ENCODE assay signal across 8 mouse cellular contexts in genomic region chr7:130173914-130174313, GRCm38 (mm10).
A peak's percentile ranks its signal among the peaks of the same experiment; 100 is the strongest.
DNase-seq lines count a peak whose midpoint lies in the region; ATAC-seq and TF ChIP-seq lines count a peak whose summit lies in the region.
"Had no signal": no experiment of that assay in that cellular context is flagged by ENCODE, and none has a peak within 500 bp of the region (broad histone marks: within the 10 kb centered on the region; RNA-seq: fewer than 3 reads in every experiment).

No protein-coding gene starts in this region.

- H3K36me3 ChIP-seq in hindbrain, postnatal 0 days (ENCODE audit: insufficient read depth, low read length) = peaks cover 7% of the 10 kb centered on the region; the same call in 1 of the 2 replicates
- peaks cover 16% of the 10 kb centered on the region; the same call in 1 of the 2 replicates for H3K36me3 ChIP-seq in hindbrain, embryonic 13.5 days
- H3K36me3 ChIP-seq in lung, embryonic 16.5 days (ENCODE audit: control insufficient read depth, insufficient read depth, low read length) = peaks cover 46% of the 10 kb centered on the region
- H3K36me3 ChIP-seq in midbrain, embryonic 15.5 days (replicated peaks) = 0 out of 2 replicates have a peak, but pooled peaks cover 2% of the 10 kb centered on the region

- peak; percentile 23 for DNase-seq in hindbrain, postnatal 0 days (ENCODE audit: low spot score)
- peak; percentile 60 for DNase-seq in 3T3-L1 (ENCODE audit: low read depth, low spot score)
- peak; percentile 76 for DNase-seq in adrenal gland, adult 8-10 months
- DNase-seq in thymus, postnatal 0 days (ENCODE audit: low spot score) = no peak

- H3K4me2 ChIP-seq in hindbrain, postnatal 0 days (ENCODE audit: low read depth, low read length) = no peak overlapping the region
- no peak overlapping the region for H3K4me2 ChIP-seq in hindbrain, embryonic 13.5 days
- H3K4me2 ChIP-seq in lung, embryonic 16.5 days (ENCODE audit: low read depth, low read length) = no peak overlapping the region
- H3K4me2 ChIP-seq in midbrain, embryonic 15.5 days = no peak overlapping the region
- H3K4me2 ChIP-seq: limb, embryonic 13.5 days had no signal

- 64% methylated on average over 5 of the region's 5 CpGs for WGBS in hindbrain, postnatal 0 days
- 77% methylated on average over 5 of the region's 5 CpGs for WGBS in hindbrain, embryonic 13.5 days
- WGBS in lung, embryonic 16.5 days = 35% methylated on average over 5 of the region's 5 CpGs
- 85% methylated on average over 5 of the region's 5 CpGs for WGBS in midbrain, embryonic 15.5 days

- H3K27me3 ChIP-seq in hindbrain, postnatal 0 days (ENCODE audit: insufficient read depth, low read length) = no peaks in the 10 kb centered on the region
- H3K27me3 ChIP-seq in hindbrain, embryonic 13.5 days = 0 out of 2 replicates have a peak, but pooled peaks cover 4% of the 10 kb centered on the region
- no peaks in the 10 kb centered on the region for H3K27me3 ChIP-seq in lung, embryonic 16.5 days (ENCODE audit: control insufficient read depth, insufficient read depth, low read depth, low read length)
- peaks cover 3% of the 10 kb centered on the region; the same call in 1 of the 2 replicates for H3K27me3 ChIP-seq in midbrain, embryonic 15.5 days (replicated peaks)
- H3K27me3 ChIP-seq: limb, embryonic 13.5 days had no signal

- H3K4me1 ChIP-seq in hindbrain, postnatal 0 days (ENCODE audit: insufficient read depth, low read length) = no peaks in the 10 kb centered on the region; the same call in 1 of the 2 replicates
- 0 out of 2 replicates have a peak, but pooled peaks cover 9% of the 10 kb centered on the region for H3K4me1 ChIP-seq in hindbrain, embryonic 13.5 days (replicated peaks)
- H3K4me1 ChIP-seq in lung, embryonic 16.5 days (replicated peaks; ENCODE audit: control insufficient read depth, insufficient read depth, low read length) = peaks cover 41% of the 10 kb centered on the region
- H3K4me1 ChIP-seq in midbrain, embryonic 15.5 days = no peaks in the 10 kb centered on the region

- H3K9ac ChIP-seq in hindbrain, postnatal 0 days (replicated peaks; ENCODE audit: low read length) = no peak overlapping the region
- H3K9ac ChIP-seq in hindbrain, embryonic 13.5 days = no peak overlapping the region
- no peak overlapping the region for H3K9ac ChIP-seq in lung, embryonic 16.5 days (ENCODE audit: low read length)
- no peak overlapping the region for H3K9ac ChIP-seq in midbrain, embryonic 15.5 days
- H3K9ac ChIP-seq: limb, embryonic 13.5 days had no signal

- ATAC-seq in hindbrain, postnatal 0 days = no peak
- ATAC-seq in hindbrain, embryonic 13.5 days (ENCODE audit: low FRiP score) = no peak
- ATAC-seq in lung, embryonic 16.5 days (ENCODE audit: low read depth) = peak; percentile 68
- ATAC-seq in midbrain, embryonic 15.5 days (replicated peaks) = no peak

- no peaks in the 10 kb centered on the region for H3K9me3 ChIP-seq in hindbrain, postnatal 0 days (ENCODE audit: low read length)
- H3K9me3 ChIP-seq in hindbrain, embryonic 13.5 days = no peaks in the 10 kb centered on the region
- no peaks in the 10 kb centered on the region for H3K9me3 ChIP-seq in lung, embryonic 16.5 days (ENCODE audit: control insufficient read depth, low read length)
- H3K9me3 ChIP-seq in midbrain, embryonic 15.5 days = no peaks in the 10 kb centered on the region
- H3K9me3 ChIP-seq: limb, embryonic 13.5 days had no signal

- H3K4me3 ChIP-seq in hindbrain, postnatal 0 days (ENCODE audit: low read length) = no peak overlapping the region
- H3K4me3 ChIP-seq in hindbrain, embryonic 13.5 days = no peak overlapping the region
- H3K4me3 ChIP-seq in lung, embryonic 16.5 days (ENCODE audit: low read length) = no peak overlapping the region
- no peak overlapping the region for H3K4me3 ChIP-seq in midbrain, embryonic 15.5 days
- H3K4me3 ChIP-seq: limb, embryonic 13.5 days had no signal

- H3K27ac ChIP-seq in hindbrain, postnatal 0 days = no peak overlapping the region
- H3K27ac ChIP-seq in hindbrain, embryonic 13.5 days = no peak overlapping the region
- H3K27ac ChIP-seq in lung, embryonic 16.5 days (ENCODE audit: low read length) = peak overlapping the region; percentile 85
- no peak overlapping the region for H3K27ac ChIP-seq in midbrain, embryonic 15.5 days

- no peak for TF ChIP-seq CTCF in hindbrain, postnatal 0 days (IDR thresholded peaks at IDR 0.05; ENCODE audit: low read depth)
